Mouse (Mus musculus): ENCODE measurements around the gene Aaas.

DNA sequence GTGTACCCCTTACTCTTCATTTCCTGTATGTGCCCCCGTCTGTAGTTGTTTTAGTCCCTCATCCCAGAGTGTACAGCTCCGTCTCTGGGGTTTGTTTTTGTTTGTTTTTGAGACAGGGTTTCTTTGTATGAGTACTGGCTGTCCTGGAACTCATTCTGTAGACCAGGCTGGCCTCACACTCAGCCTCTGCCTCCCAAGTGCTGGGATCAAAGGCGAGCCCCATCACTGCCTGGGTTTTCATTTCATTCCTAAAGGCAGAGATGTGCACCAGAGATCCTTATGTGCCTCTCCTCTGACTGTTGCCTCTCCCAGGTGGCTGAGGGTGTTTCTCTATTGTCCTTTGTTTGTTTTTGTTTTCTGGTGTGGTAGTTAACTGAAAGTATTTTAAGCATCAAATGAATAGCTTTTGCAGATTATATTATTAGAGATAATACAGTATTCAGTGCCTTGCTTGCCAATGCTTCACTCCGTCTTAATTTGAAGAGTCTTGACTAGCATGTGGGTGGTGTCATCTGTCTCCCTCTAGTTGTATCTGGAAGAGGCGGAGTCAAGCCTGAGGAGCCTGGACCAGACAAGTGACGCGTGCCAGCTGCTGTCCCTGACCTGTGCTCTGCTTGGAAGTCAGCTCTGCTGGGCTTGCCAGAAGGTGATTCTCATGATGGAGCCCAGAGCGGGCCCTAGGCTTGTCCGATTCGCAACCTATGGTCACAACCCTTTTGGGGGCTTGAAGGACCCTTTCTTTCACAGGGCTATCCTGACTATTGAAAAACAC lies 40.3 kb downstream of the Aaas start:
- TF ChIP-seq CTCF (IDR thresholded peaks at IDR 0.05; ENCODE audit: borderline replicate concordance, insufficient read depth, low read length) (no peak), POLR2A (IDR thresholded peaks at IDR 0.05; ENCODE audit: low read depth, low read length) (no peak)
